Mouse (Mus musculus) lung, embryonic 14.5 days (tissue): ENCODE data around the gene Phf21a. TPM values are rescaled to one million over a fixed set of nuclear protein-coding genes. Genes with fewer than 3 reads are reported as not detected.

Source experiments
- ATAC-seq: fragments of 200-750 bp; cut with Nextera tagmentation; 2 replicates; pipeline ENCODE4 v1.8.0; 2017; ENCODE audit warnings: mild to moderate bottlenecking, moderate TSS enrichment, moderate library complexity; ENCODE audit not compliant: insufficient read depth
- DNase-seq: peaks from one replicate; pipeline ENCODE4 v3.0.0-alpha.2; 2015
- H3K27ac ChIP-seq: fragments of 300-500 bp; sonication (generic); 2 replicates; pipeline ENCODE4 v1.5.1; 2014; ENCODE audit warnings: low read depth, mild to moderate bottlenecking, moderate library complexity
- H3K27me3 ChIP-seq: fragments of 300-500 bp; sonication (generic); 2 replicates; pipeline ENCODE4 v1.6.1; 2014; ENCODE audit warnings: low read length, control low read depth; ENCODE audit not compliant: insufficient read depth
- H3K36me3 ChIP-seq: fragments of 300-500 bp; sonication (generic); 2 replicates; pipeline ENCODE4 v1.6.1; 2014; ENCODE audit warnings: control low read depth; ENCODE audit not compliant: insufficient read depth
- H3K4me1 ChIP-seq: fragments of 300-500 bp; sonication (generic); 2 replicates; pipeline ENCODE4 v1.6.1; 2014; ENCODE audit warnings: antibody characterized with exemption, control low read depth; ENCODE audit not compliant: insufficient read depth
- H3K4me2 ChIP-seq: fragments of 300-500 bp; sonication (generic); 2 replicates; pipeline ENCODE4 v1.6.1; 2014; ENCODE audit warnings: mild to moderate bottlenecking
- H3K4me3 ChIP-seq: fragments of 300-500 bp; sonication (generic); 2 replicates; pipeline ENCODE4 v1.5.1; 2014; ENCODE audit warnings: low read depth, low read length
- H3K9ac ChIP-seq: fragments of 300-500 bp; sonication (generic); 2 replicates; pipeline ENCODE4 v1.6.1; 2014
- H3K9me3 ChIP-seq: fragments of 300-500 bp; sonication (generic); 2 replicates; pipeline ENCODE4 v1.6.1; 2016; ENCODE audit warnings: low read depth, low read length, control low read depth
- CTCF ChIP-seq: IDR thresholded peaks from 2 replicates; pipeline ENCODE4 v1.5.1; 2016; ENCODE audit warnings: antibody characterized with exemption, low read depth
- WGBS: fragments of 180-500 bp; shearing (Covaris S2); extraction: QIAGEN DNeasy Blood & Tissue Kit; methylation state at CpG from one replicate; pipeline ENCODE4 v1.1.7; 2014; 5-methylcytosine and 5-hydroxymethylcytosine counted together
- polyA plus RNA-seq: library from polyadenylated mRNA; unstranded; fragments of >200 nt; fragmentation: Nextera tagmentation; extraction: Ambion mirVana; gene quantifications from 2 replicates; pipeline ENCODE4 v1.2.1, GENCODE M21; 2014

Gene Phf21a
- polyA plus RNA-seq, 1 experiment from 2014 or later, result 26.1 TPM

DNA sequence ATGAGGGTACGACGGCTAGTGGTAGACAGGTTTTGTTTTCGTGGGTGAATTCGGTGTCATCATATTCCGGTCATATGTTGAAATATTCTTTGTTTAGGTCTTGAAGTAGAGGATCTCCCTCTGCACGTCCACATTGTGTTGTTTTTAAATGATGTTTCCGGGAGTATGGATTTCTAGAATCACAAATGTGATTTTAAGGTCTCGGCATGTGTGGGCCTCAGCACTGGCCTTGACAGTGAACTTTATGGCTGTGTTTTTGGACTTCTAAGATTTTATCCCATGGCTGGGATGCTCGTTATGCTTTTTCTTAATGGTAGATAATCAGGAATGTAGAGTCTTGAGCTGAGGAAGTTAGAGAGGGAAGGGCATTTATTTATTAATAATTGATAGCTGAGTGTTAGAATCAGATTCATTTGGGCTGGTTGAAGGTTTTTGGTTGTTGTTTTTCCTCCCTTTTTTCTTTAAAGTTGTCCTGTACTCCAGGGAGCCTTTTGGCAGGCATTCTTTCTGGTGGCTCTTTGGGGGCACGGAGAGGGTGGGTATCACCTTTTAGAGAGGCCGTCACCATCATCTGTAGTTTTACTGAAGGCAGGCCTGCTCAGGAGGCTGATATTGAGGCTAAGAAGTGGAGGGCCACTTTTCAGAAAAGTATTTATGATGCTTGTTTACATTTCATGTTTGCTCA lies 93.0 kb downstream of the Phf21a start:
- ATAC-seq (no peak), DNase-seq (no peak)
- Histone ChIP-seq H3K36me3 (no peaks in the 10 kb centered on the region), H3K9me3 (no peaks in the 10 kb centered on the region), H3K4me1 (peaks cover 15% of the 10 kb centered on the region; the same call in 1 of the 2 replicates), H3K27ac (peak overlapping the region; percentile 99), H3K4me2 (peak overlapping the region; percentile 60), H3K4me3 (peak overlapping the region; percentile 72), H3K27me3 (no peaks in the 10 kb centered on the region), H3K9ac (peak overlapping the region; percentile 85)
- TF ChIP-seq CTCF, result no peak
- 10% methylated on average over 11 of the region's 11 CpGs for WGBS

DNA sequence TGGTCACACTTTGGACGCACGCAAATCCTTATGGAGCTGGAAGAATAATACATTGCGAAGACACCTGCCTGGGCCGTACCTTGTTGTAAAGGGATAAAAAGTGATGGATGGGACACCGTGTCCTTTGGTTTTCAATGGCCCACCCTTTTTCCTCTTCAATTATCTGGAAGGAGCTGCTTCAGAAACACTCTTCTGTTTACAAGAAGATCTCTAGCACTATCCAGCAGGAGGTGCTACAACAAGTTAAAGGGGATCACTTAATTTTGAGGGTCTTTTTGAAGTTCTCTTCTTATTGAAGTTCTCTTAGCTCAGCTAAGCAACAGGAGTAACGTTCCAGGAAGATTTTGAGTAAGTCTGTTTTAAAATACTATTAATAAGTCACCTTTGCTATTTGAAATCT lies 94.1 kb downstream of the Phf21a start:
- ATAC-seq (no peak), DNase-seq (peak; percentile 37)
- Histone ChIP-seq H3K27ac (no peak overlapping the region), H3K27me3 (no peaks in the 10 kb centered on the region), H3K4me2 (peak overlapping the region; percentile 60), H3K9me3 (no peaks in the 10 kb centered on the region), H3K4me3 (peak overlapping the region; percentile 72; the same call in 1 of the 2 replicates), H3K4me1 (peaks cover 15% of the 10 kb centered on the region; the same call in 1 of the 2 replicates), H3K9ac (no peak overlapping the region), H3K36me3 (no peaks in the 10 kb centered on the region)
- TF ChIP-seq CTCF, result 0 out of 2 replicates have a peak, but pooled peaks have one; percentile 5
- WGBS, result 47% methylated on average over 6 of the region's 6 CpGs

DNA sequence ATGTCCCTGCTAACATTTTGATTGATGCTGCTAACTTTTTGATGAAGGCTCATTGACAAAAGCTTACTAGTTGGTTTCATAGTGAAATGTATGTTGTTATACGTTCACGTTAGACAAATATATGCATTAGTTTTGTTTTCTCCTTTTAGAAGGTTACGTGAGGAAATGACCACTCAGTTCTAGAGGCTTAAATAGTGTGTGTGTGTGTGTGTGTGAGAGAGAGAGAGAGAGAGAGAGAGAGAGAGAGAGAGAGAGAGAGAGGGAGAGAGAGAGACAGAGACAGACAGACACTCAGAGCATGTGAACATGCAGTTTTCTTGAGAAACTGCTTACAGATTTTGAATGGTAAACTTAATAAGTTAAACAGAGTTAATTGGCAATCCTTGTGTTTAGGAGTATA lies 95.8 kb downstream of the Phf21a start:
- 45% methylated on average over 3 of the region's 3 CpGs for WGBS
- no peak for ATAC-seq

DNA sequence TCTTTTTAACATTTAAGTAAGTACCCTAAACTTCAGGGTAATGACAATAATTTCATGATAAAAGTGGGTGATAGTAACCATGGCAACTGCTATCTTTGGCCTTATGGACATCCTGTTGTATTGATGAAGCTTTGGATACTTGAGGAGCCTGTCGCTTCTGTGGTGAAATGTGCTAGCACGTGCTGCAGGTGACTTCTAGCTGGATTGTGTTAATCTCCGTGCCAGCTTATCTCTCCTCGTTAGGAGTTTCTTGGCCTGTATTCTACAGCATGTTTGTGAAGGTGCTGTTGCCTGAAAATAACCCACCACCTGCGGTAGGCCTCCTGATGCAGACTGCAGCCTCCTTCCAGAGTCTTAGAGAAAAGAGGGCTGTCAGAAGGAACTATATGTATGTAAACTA lies 98.0 kb downstream of the Phf21a start:
- no peaks in the 10 kb centered on the region for H3K27me3 ChIP-seq
- H3K9me3 ChIP-seq, result no peaks in the 10 kb centered on the region
- no peaks in the 10 kb centered on the region for H3K36me3 ChIP-seq
- H3K27ac ChIP-seq, result no peak overlapping the region
- H3K9ac ChIP-seq, result no peak overlapping the region
- DNase-seq (no peak), ATAC-seq (no peak)
- no peak overlapping the region for H3K4me2 ChIP-seq
- WGBS, result 51% methylated on average over 5 of the region's 5 CpGs
- TF ChIP-seq CTCF, result no peak
- no peak overlapping the region for H3K4me3 ChIP-seq
- H3K4me1 ChIP-seq, result peaks cover 15% of the 10 kb centered on the region; the same call in 1 of the 2 replicates

More for the DNA sequence above, 95.8 kb downstream of the Phf21a start:
- Histone ChIP-seq H3K4me3 (no peak overlapping the region), H3K4me2 (peak overlapping the region; percentile 60), H3K36me3 (no peaks in the 10 kb centered on the region), H3K27ac (no peak overlapping the region), H3K27me3 (no peaks in the 10 kb centered on the region), H3K9ac (no peak overlapping the region), H3K9me3 (no peaks in the 10 kb centered on the region), H3K4me1 (peaks cover 15% of the 10 kb centered on the region; the same call in 1 of the 2 replicates)
- TF ChIP-seq CTCF, result no peak
- DNase-seq, result no peak

DNA sequence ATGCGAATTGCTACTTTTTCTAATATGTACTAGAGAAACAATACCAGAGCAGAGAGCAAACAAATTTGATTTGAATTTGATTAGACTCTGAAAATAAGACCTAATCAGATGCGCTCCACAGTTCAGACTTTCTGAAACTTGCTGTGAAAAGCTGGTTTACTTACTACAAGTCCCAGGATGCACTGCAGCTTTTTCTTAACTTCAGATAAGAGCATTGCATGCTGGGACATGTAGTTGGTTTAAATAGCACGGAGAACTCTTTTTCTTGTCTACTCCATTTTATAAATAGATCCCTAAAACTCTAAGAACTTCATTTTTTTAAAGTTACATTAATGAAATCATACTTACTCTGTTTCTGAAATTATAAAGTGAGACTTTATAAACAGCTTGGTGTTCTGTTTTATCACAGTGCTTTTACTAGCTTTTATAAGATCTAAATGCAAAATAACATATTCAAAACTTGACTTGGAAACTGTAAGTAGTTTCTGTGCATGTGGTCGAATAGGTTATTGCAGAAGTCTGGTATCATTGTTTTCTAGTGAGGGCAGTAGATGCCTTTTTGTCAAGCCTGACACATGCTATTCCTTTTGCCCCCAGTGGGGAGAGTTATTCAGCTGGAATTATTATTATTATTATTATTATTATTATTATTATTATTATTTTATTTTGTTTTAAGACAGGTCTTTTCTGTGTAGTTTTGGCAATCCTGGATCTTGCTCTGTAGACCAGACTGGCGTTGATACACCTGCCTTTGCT lies 99.1 kb downstream of the Phf21a start:
- H3K4me1 ChIP-seq, result peaks cover 7% of the 10 kb centered on the region; the same call in 1 of the 2 replicates
- H3K9me3 ChIP-seq, result no peaks in the 10 kb centered on the region
- H3K36me3 ChIP-seq, result no peaks in the 10 kb centered on the region
- 70% methylated on average over 5 of the region's 5 CpGs for WGBS
- no peaks in the 10 kb centered on the region for H3K27me3 ChIP-seq
- ATAC-seq (peak; percentile 60; the same call in 1 of the 2 replicates), DNase-seq (peak; percentile 85)
- no peak for TF ChIP-seq CTCF
- H3K4me2 ChIP-seq, result no peak overlapping the region
- H3K27ac ChIP-seq, result no peak overlapping the region
- H3K9ac ChIP-seq, result no peak overlapping the region
- no peak overlapping the region for H3K4me3 ChIP-seq

DNA sequence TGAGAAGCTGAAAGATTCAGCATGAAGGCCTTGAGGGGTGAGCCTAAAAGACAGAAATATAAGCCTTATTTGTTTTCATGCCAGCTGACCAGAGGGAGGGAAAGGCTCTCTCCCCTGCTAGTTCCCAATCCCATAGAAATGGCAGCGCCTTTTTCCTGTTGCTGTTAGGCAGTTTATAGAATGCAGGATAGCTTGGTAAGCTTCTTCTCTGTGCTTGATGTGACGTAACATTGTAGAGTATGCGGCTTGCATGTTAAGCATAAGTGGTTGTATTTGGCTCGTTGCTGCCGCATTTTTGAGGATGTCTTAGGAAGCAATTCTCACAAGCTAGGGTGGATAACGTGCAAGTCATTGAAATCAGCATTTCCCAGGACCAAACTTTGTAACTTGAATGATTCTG lies 105.2 kb downstream of the Phf21a start:
- 52% methylated on average over 6 of the region's 6 CpGs for WGBS
- no peaks in the 10 kb centered on the region for H3K27me3 ChIP-seq
- H3K9ac ChIP-seq, result no peak overlapping the region
- H3K9me3 ChIP-seq, result no peaks in the 10 kb centered on the region
- DNase-seq, result peak; percentile 50
- H3K4me2 ChIP-seq, result no peak overlapping the region
- no peaks in the 10 kb centered on the region for H3K36me3 ChIP-seq
- ATAC-seq, result no peak
- H3K4me1 ChIP-seq, result no peaks in the 10 kb centered on the region
- no peak for TF ChIP-seq CTCF
- no peak overlapping the region for H3K4me3 ChIP-seq
- H3K27ac ChIP-seq, result no peak overlapping the region

DNA sequence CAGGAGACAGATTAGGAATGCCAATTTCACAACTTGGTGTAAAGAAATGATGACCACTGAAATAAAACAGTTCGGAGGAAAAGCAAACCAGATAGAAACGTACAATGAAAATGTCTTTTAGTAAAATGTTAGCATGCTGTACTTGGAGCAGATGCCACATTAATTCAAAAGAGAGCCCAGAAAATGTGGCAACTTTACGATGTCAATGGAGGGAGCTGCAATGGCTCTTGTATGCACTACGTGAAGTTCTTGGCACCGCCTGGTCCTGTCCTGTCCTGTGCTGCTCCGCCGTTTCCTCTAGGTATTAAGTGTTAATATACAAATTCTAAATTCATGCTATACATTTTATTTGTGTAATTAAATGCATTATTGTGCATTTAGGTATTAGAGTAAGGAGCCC lies 105.8 kb downstream of the Phf21a start:
- no peaks in the 10 kb centered on the region for H3K9me3 ChIP-seq
- TF ChIP-seq CTCF, result no peak
- ATAC-seq, result no peak
- no peak overlapping the region for H3K4me3 ChIP-seq
- H3K4me1 ChIP-seq, result no peaks in the 10 kb centered on the region
- DNase-seq, result no peak
- 82% methylated on average over 7 of the region's 7 CpGs for WGBS
- no peak overlapping the region for H3K9ac ChIP-seq
- H3K27ac ChIP-seq, result no peak overlapping the region
- H3K27me3 ChIP-seq, result no peaks in the 10 kb centered on the region
- H3K36me3 ChIP-seq, result no peaks in the 10 kb centered on the region
- no peak overlapping the region for H3K4me2 ChIP-seq
